Mouse (Mus musculus): ENCODE results near the gene Eral1.

GRCm38 (mm10) chr11:78031389-78031788 lies 48.8 kb downstream of the Eral1 start:
- TF ChIP-seq CTCF (IDR thresholded peaks at IDR 0.05; ENCODE audit: extremely low read depth, insufficient read depth, low read length) (no peak), POLR2A (IDR thresholded peaks at IDR 0.05; ENCODE audit: extremely low read depth, insufficient read depth, low read length) (no peak)
